Mouse (Mus musculus) testis, adult 10 weeks (tissue): ENCODE data around the gene 1700028K03Rik. TPM values are rescaled to one million over a fixed set of nuclear protein-coding genes. Genes with fewer than 3 reads are reported as not detected.

Source experiments
- polyA plus RNA-seq: library from polyadenylated mRNA; stranded (reverse); fragments of 350-450 nt; fragmentation: Illumina TruSeq; extraction: RNeasy Lipid Tissue Mini Kit (QIAGEN cat#74804); gene quantifications from one replicate; pipeline ENCODE4 v1.2.3, GENCODE M21; 2014; ENCODE audit warnings: low read depth, low replicate concordance

The 1700028K03Rik gene
- polyA plus RNA-seq = 60.9 TPM

GRCm38 (mm10) chr5:107534581-107534980 is at the start of gene 1700028K03Rik:
TSS of gene 1700028K03Rik (plus strand) at chr5:107534709.

GRCm38 (mm10) chr5:107507321-107507720 is 27.2 kb upstream of the 1700028K03Rik start, which contains the start of gene Gm42669:
TSS of gene Gm42669 (plus strand) at chr5:107507621.

GRCm38 (mm10) chr5:107597301-107598077 is 63.0 kb downstream of the 1700028K03Rik start, which contains the start of the genes Rpap2 and Glmn:
TSS of gene Rpap2 (plus strand) at chr5:107597373.
TSS of gene Glmn (minus strand) at chr5:107597888.

Other genes with a start within 250 kb of the 1700028K03Rik start
- gene Tgfbr3, start 245.1 kb upstream of the 1700028K03Rik start, polyA plus RNA-seq = 10.2 TPM
- 508 TPM for gene Brdt, start 203.6 kb upstream of the 1700028K03Rik start, polyA plus RNA-seq
- gene Ephx4, start 132.0 kb upstream of the 1700028K03Rik start, polyA plus RNA-seq = 8.2 TPM
- 214 TPM for gene Lpcat2b, start 103.2 kb upstream of the 1700028K03Rik start, polyA plus RNA-seq
- gene Btbd8, start 96.7 kb upstream of the 1700028K03Rik start, polyA plus RNA-seq = 21.0 TPM
- 1.7 TPM for gene Gm42669, start 27.1 kb upstream of the 1700028K03Rik start, polyA plus RNA-seq
- gene Rpap2, start 62.7 kb downstream of the 1700028K03Rik start, polyA plus RNA-seq = 45.5 TPM
- gene Glmn, start 63.2 kb downstream of the 1700028K03Rik start, polyA plus RNA-seq = 92.9 TPM
- gene Gfi1, start 191.3 kb downstream of the 1700028K03Rik start, polyA plus RNA-seq = 1.2 TPM